Comparison of ENCODE assay signal across 12 mouse cellular contexts in the genomic region with DNA sequence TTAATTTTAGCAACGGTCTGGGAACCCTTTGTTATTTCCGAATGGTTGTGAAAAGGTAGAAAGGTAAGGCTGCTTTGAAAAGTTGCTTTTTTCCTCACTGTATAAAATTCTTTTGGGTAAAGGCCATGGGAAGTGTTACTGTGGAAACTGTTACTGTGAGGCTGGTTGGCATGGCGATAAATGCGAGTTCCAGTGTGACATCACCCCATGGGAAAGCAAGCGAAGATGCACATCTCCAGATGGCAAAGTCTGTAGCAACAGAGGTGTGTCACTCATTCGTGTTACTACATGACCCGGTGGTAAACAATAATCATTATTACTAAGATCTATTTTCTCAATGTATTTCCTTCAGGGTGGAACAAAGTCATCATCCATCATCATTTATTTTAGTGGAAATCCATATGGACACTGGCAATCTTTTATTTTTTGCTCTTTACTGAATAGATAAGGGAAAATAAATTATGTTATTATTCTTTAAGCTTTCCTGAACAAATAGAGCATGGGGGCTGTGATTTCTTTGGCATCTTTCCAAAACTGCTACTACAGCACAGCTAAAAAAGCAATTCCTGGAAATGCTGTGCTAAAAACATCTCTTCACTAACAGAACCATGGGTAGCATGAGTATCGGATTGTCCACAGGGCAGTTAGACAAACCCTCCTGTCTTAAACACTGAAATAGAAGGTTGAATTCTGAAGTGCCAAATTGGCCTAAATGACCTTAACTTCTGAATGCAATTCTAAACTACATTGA.
DNase-seq lines count a peak whose midpoint lies in the region; ATAC-seq lines count a peak whose summit lies in the region.
"Had no signal": no experiment of that assay in that cellular context is flagged by ENCODE, and none has a peak within 500 bp of the region (broad histone marks: within the 10 kb centered on the region; RNA-seq: fewer than 3 reads in every experiment).

No protein-coding gene starts in this region.

- no peak overlapping the region for H3K4me2 ChIP-seq in forebrain, embryonic 16.5 days (ENCODE audit: low read length)
- no peak overlapping the region for H3K4me2 ChIP-seq in neural tube, embryonic 15.5 days
- H3K4me2 ChIP-seq: heart, embryonic 13.5 days had no signal

- H3K27ac ChIP-seq in forebrain, embryonic 16.5 days (ENCODE audit: low read length): no peak overlapping the region
- no peak overlapping the region for H3K27ac ChIP-seq in neural tube, embryonic 15.5 days (replicated peaks)
- H3K27ac ChIP-seq: heart, embryonic 13.5 days; liver, embryonic 14.5 days had no signal

- DNase-seq in frontal cortex, postnatal 10 days (ENCODE audit: low spot score in 2 of 2): peak; percentile 30
- DNase-seq in frontal cortex, postnatal 25 days (ENCODE audit: low spot score in 2 of 2): no peak
- peak; percentile 6 to 27 for DNase-seq in left cerebral cortex, adult 9 months (ENCODE audit: low spot score in 2 of 2)
- DNase-seq in lung, postnatal 14 days: no peak
- DNase-seq in heart, postnatal 4 days: no peak
- DNase-seq in gastrocnemius, adult 8-10 months (ENCODE audit: low spot score in 2 of 2): no peak
- DNase-seq: cerebellum, adult 11-12 months; kidney, postnatal 14 days had no signal

- H3K27me3 ChIP-seq in forebrain, embryonic 16.5 days (replicated peaks; ENCODE audit: control insufficient read depth, insufficient read depth, low read length): no peaks in the 10 kb centered on the region
- H3K27me3 ChIP-seq in neural tube, embryonic 15.5 days (replicated peaks): no peaks in the 10 kb centered on the region
- H3K27me3 ChIP-seq: heart, embryonic 13.5 days had no signal

- 50% methylated on average over 8 of the region's 8 CpGs for WGBS in forebrain, embryonic 16.5 days
- 44% methylated on average over 8 of the region's 8 CpGs for WGBS in neural tube, embryonic 15.5 days

- H3K9me3 ChIP-seq in forebrain, embryonic 16.5 days (ENCODE audit: control insufficient read depth, low read length): no peaks in the 10 kb centered on the region
- no peaks in the 10 kb centered on the region for H3K9me3 ChIP-seq in neural tube, embryonic 15.5 days (replicated peaks)
- H3K9me3 ChIP-seq: heart, embryonic 13.5 days had no signal

- peaks cover 5% of the 10 kb centered on the region; the same call in 1 of the 2 replicates for H3K4me1 ChIP-seq in forebrain, embryonic 16.5 days (replicated peaks; ENCODE audit: control insufficient read depth, insufficient read depth, low read length)
- no peaks in the 10 kb centered on the region for H3K4me1 ChIP-seq in neural tube, embryonic 15.5 days
- H3K4me1 ChIP-seq: heart, embryonic 13.5 days had no signal

- H3K9ac ChIP-seq in forebrain, embryonic 16.5 days (replicated peaks; ENCODE audit: low read depth, low read length): no peak overlapping the region
- no peak overlapping the region for H3K9ac ChIP-seq in neural tube, embryonic 15.5 days (replicated peaks)
- H3K9ac ChIP-seq: heart, embryonic 13.5 days; liver, embryonic 14.5 days had no signal

- peak; percentile 85 for ATAC-seq in forebrain, embryonic 16.5 days
- peak; percentile 79 for ATAC-seq in neural tube, embryonic 15.5 days (ENCODE audit: low FRiP score)

- no peaks in the 10 kb centered on the region for H3K36me3 ChIP-seq in forebrain, embryonic 16.5 days (ENCODE audit: control insufficient read depth, insufficient read depth)
- H3K36me3 ChIP-seq in neural tube, embryonic 15.5 days: no peaks in the 10 kb centered on the region
- H3K36me3 ChIP-seq: heart, embryonic 13.5 days had no signal

- H3K4me3 ChIP-seq in forebrain, embryonic 16.5 days (replicated peaks; ENCODE audit: low read length): no peak overlapping the region
- H3K4me3 ChIP-seq in neural tube, embryonic 15.5 days (replicated peaks): no peak overlapping the region
- H3K4me3 ChIP-seq: heart, embryonic 13.5 days had no signal

Comparison
In these comparisons a context has a peak if more than half of its experiments do, and no peak if none do; other contexts are left out.
1. DNase-seq: peak in frontal cortex, postnatal 10 days (2 of 2) and left cerebral cortex, adult 9 months (2 of 2); none in frontal cortex, postnatal 25 days (0 of 2), lung, postnatal 14 days (single experiment), heart, postnatal 4 days (single experiment) and gastrocnemius, adult 8-10 months (0 of 2).